ENCODE assay signal across 12 mouse cellular contexts in the genomic region with DNA sequence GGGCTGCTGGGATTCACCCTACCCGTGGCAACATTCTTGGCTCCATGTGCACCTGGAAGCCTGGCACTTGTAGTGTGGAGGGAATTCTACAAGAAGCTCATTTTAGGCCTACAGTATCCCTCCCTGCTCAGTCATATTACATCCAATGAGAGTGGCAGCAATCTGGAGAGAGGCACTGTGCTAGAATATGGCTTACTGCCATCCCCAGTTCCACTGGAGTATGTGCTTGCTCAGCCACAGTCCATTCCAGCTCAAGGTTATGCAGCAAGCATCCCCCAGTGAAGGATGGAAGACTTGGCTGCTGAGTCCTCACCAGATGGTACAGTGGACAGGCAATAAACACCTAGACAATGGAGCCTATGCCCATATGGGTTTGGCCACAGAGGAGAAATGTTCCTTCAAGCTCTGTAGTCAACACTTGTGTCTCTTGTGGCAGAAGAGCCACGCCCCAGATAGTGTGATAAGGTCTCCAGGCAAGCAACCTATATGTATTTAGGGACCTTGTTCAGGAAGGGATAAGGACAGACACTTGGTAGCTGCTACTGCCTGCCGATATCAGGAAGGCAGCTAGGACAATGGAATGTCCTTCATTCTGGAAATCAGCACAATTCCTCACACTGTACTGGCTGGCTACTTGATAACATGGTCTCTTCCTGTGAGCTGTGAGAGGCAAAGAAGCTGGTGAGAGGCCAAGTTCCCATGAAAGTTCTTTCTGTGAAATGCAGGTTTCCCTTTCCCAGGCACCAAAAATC. TPM values are rescaled to one million over a fixed set of nuclear protein-coding genes. Genes with fewer than 3 reads are reported as not detected.
DNase-seq lines count a peak whose midpoint lies in the region; ATAC-seq and TF ChIP-seq lines count a peak whose summit lies in the region.
"Had no signal": no experiment of that assay in that cellular context is flagged by ENCODE, and none has a peak within 500 bp of the region (broad histone marks: within the 10 kb centered on the region; RNA-seq: fewer than 3 reads in every experiment).

No protein-coding gene starts in this region.

- TF ChIP-seq POLR2A in brain, embryonic 14.5 days (IDR thresholded peaks at IDR 0.05; ENCODE audit: borderline replicate concordance, extremely low read depth, insufficient read depth, insufficient read length, poor library complexity, severe bottlenecking): no peak
- no peak for TF ChIP-seq POLR2A in cerebellum, adult 2 months (IDR thresholded peaks at IDR 0.05; ENCODE audit: borderline replicate concordance, insufficient read depth, low read length)

- no peak overlapping the region for H3K9ac ChIP-seq in heart, embryonic 16.5 days (ENCODE audit: low read length)
- no peak overlapping the region for H3K9ac ChIP-seq in hindbrain, embryonic 16.5 days (ENCODE audit: low read depth, low read length)
- H3K9ac ChIP-seq: limb, embryonic 13.5 days had no signal

- H3K4me1 ChIP-seq in heart, embryonic 16.5 days (ENCODE audit: control insufficient read depth, insufficient read depth, low read length): peaks cover 28% of the 10 kb centered on the region
- H3K4me1 ChIP-seq in cerebellum, adult 2 months (ENCODE audit: control insufficient read depth, insufficient read depth, low read length): peaks cover 27% of the 10 kb centered on the region
- H3K4me1 ChIP-seq in hindbrain, embryonic 16.5 days (ENCODE audit: control insufficient read depth, insufficient read depth, low read depth, low read length): peaks cover 21% of the 10 kb centered on the region

- H3K27ac ChIP-seq in heart, embryonic 16.5 days (ENCODE audit: low read length): peak overlapping the region; percentile 57
- H3K27ac ChIP-seq in cerebellum, adult 2 months (ENCODE audit: insufficient read depth, low read length): peak overlapping the region; percentile 36; the same call in 1 of the 2 replicates
- H3K27ac ChIP-seq in hindbrain, embryonic 16.5 days (ENCODE audit: low read depth, low read length): peak overlapping the region; percentile 16
- H3K27ac ChIP-seq: limb, embryonic 13.5 days had no signal

- no peak for DNase-seq in heart, adult 9 months (ENCODE audit: low spot score in 2 of 2)
- DNase-seq in brain, embryonic 14.5 days (ENCODE audit: low read depth): peak; percentile 65
- peak; percentile 53 to 78 for DNase-seq in cerebellum, adult 2 months
- no peak for DNase-seq in embryo, embryonic 10 days (ENCODE audit: low spot score)
- DNase-seq in layer of hippocampus, postnatal 25 days (ENCODE audit: extremely low spot score in 1 of 2, low spot score in 1 of 2): no peak
- no peak for DNase-seq in urinary bladder, adult 2 months (ENCODE audit: low spot score)

- no peak for TF ChIP-seq CTCF in brain, embryonic 14.5 days (IDR thresholded peaks at IDR 0.05; ENCODE audit: borderline replicate concordance, extremely low read depth, insufficient read depth, insufficient read length)
- no peak for TF ChIP-seq CTCF in cerebellum, adult 2 months (IDR thresholded peaks at IDR 0.05; ENCODE audit: borderline replicate concordance, insufficient read depth, low read depth, low read length)

- H3K9me3 ChIP-seq in heart, embryonic 16.5 days (replicated peaks; ENCODE audit: control insufficient read depth, low read length): no peaks in the 10 kb centered on the region
- H3K9me3 ChIP-seq in hindbrain, embryonic 16.5 days (ENCODE audit: control insufficient read depth, low read length): no peaks in the 10 kb centered on the region
- H3K9me3 ChIP-seq: limb, embryonic 13.5 days had no signal

- no peak overlapping the region for H3K4me2 ChIP-seq in heart, embryonic 16.5 days (ENCODE audit: low read depth, low read length)
- H3K4me2 ChIP-seq in hindbrain, embryonic 16.5 days (ENCODE audit: low read length): no peak overlapping the region
- H3K4me2 ChIP-seq: limb, embryonic 13.5 days had no signal

- H3K4me3 ChIP-seq in heart, embryonic 16.5 days (ENCODE audit: low read length): no peak overlapping the region
- no peak overlapping the region for H3K4me3 ChIP-seq in cerebellum, adult 2 months (replicated peaks; ENCODE audit: insufficient read depth, low read depth, low read length)
- H3K4me3 ChIP-seq in hindbrain, embryonic 16.5 days (ENCODE audit: low read length): no peak overlapping the region
- H3K4me3 ChIP-seq: limb, embryonic 13.5 days had no signal

- 37% methylated on average over 3 of the region's 3 CpGs for WGBS in heart, embryonic 16.5 days
- 21% methylated on average over 3 of the region's 3 CpGs for WGBS in cerebellum, adult 2 months
- 57% methylated on average over 3 of the region's 3 CpGs for WGBS in hindbrain, embryonic 16.5 days

- peaks cover 11% of the 10 kb centered on the region for H3K36me3 ChIP-seq in heart, embryonic 16.5 days (ENCODE audit: control insufficient read depth, insufficient read depth)
- no peaks in the 10 kb centered on the region for H3K36me3 ChIP-seq in hindbrain, embryonic 16.5 days (ENCODE audit: control insufficient read depth, insufficient read depth, low read length)

- H3K27me3 ChIP-seq in heart, embryonic 16.5 days (ENCODE audit: control insufficient read depth, insufficient read depth, low read length): no peaks in the 10 kb centered on the region
- no peaks in the 10 kb centered on the region for H3K27me3 ChIP-seq in cerebellum, adult 2 months (ENCODE audit: control insufficient read depth, insufficient read depth, low read length)
- no peaks in the 10 kb centered on the region for H3K27me3 ChIP-seq in hindbrain, embryonic 16.5 days (replicated peaks; ENCODE audit: control insufficient read depth, insufficient read depth, low read length)
- H3K27me3 ChIP-seq: limb, embryonic 13.5 days had no signal

- peak; percentile 65 for ATAC-seq in heart, embryonic 16.5 days (replicated peaks; ENCODE audit: extremely low read depth, insufficient read depth, low FRiP score)
- ATAC-seq in hindbrain, embryonic 16.5 days: peak; percentile 27; the same call in 1 of the 2 replicates

RNA-seq across cellular contexts. Expression of a gene that starts 58.0 kb away (rescaled TPM):
- not detected in 2 replicates for polyA plus RNA-seq in heart, embryonic 16.5 days (2015; fragmentation: Nextera tagmentation; extraction: Ambion mirVana)
- 0.20 and 0.30 TPM in 2 replicates for polyA plus RNA-seq in brain, embryonic 14.5 days (2012; rRNA removed)
- 0.23 TPM in 1 of 2 replicates, not detected in the other for polyA plus RNA-seq in cerebellum, adult 2 months (2012; rRNA removed)
- polyA plus RNA-seq in hindbrain, embryonic 16.5 days (2015; fragmentation: Nextera tagmentation; extraction: Ambion mirVana): 0.13 TPM in 1 of 2 replicates, not detected in the other
- total RNA-seq in layer of hippocampus, postnatal 25 days (2021): not detected
- not detected in 2 replicates for polyA plus RNA-seq in urinary bladder, adult 2 months (2012; rRNA removed)
- total RNA-seq: layer of hippocampus, adult 18-20 months had no signal
- polyA plus RNA-seq: intestine, embryonic 14.5 days; stomach, embryonic 14.5 days had no signal

Comparison
In these comparisons a context has a peak if more than half of its experiments do, and no peak if none do; other contexts are left out.
1. DNase-seq: peak in brain, embryonic 14.5 days (single experiment) and cerebellum, adult 2 months (2 of 2); none in heart, adult 9 months (0 of 2), embryo, embryonic 10 days (single experiment), layer of hippocampus, postnatal 25 days (0 of 2) and urinary bladder, adult 2 months (single experiment).
2. Peak in every context shown above with its lines, with median percentiles within 50 percentile points of each other: H3K27ac ChIP-seq.